Mouse (Mus musculus): ENCODE results near the gene Gorasp1.

DNA sequence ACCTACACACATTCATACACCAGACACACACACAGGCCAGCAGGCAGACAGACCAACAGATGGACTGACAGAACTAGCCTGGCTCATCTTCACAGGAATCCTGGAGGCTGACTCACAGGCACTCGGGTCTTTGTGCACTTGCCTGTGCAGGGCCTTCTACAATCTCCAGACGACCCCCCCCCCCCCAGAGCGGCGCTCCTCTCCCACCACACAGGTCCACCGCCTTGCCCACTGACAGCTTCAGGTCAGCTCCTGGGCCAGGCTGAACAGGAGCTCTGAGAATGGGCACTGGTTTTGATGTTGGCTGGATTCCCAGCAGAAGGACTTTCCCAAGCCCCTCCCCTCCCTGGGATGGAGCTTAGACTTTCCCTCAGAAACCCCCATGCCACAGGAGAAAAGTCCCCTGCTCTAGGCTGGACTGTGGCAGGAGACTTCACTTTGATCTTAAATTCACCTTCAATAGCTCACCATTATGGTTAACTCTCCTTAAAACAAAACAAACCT is 40.2 kb upstream of the Gorasp1 start:
- TF ChIP-seq GATA1 (IDR thresholded peaks at IDR 0.05; ENCODE audit: borderline replicate concordance, low read length) (no peak), FLI1 (IDR thresholded peaks at IDR 0.05; ENCODE audit: low read length) (no peak)

Measured in megakaryocyte, embryonic 14.5 days (primary cell).